ENCODE assay signal across 9 mouse cellular contexts in genomic region chr11:80711336-80711735, GRCm38 (mm10).
DNase-seq lines count a peak whose midpoint lies in the region; ATAC-seq lines count a peak whose summit lies in the region.
"Had no signal": no experiment of that assay in that cellular context is flagged by ENCODE, and none has a peak within 500 bp of the region (broad histone marks: within the 10 kb centered on the region; RNA-seq: fewer than 3 reads in every experiment).

No protein-coding gene starts in this region.

- no peak for ATAC-seq in heart, embryonic 12.5 days (ENCODE audit: insufficient number of reproducible peaks, low FRiP score)
- peak; percentile 71 for ATAC-seq in megakaryocyte, adult 5-6 weeks (ENCODE audit: poor library complexity, severe bottlenecking)

- H3K4me2 ChIP-seq in heart, embryonic 12.5 days, result no peak overlapping the region
- H3K4me2 ChIP-seq: embryonic facial prominence, embryonic 13.5 days had no signal

- H3K9ac ChIP-seq in heart, embryonic 12.5 days, result no peak overlapping the region
- H3K9ac ChIP-seq: embryonic facial prominence, embryonic 13.5 days had no signal

- no peaks in the 10 kb centered on the region for H3K27me3 ChIP-seq in heart, embryonic 12.5 days (replicated peaks)
- H3K27me3 ChIP-seq in forebrain, embryonic 10.5 days (ENCODE audit: poor library complexity, severe bottlenecking), result no peaks in the 10 kb centered on the region
- H3K27me3 ChIP-seq: embryonic facial prominence, embryonic 13.5 days had no signal

- 60% methylated on average over 6 of the region's 6 CpGs for WGBS in heart, embryonic 12.5 days
- WGBS in forebrain, embryonic 10.5 days, result 76% methylated on average over 6 of the region's 6 CpGs

- no peak overlapping the region for H3K27ac ChIP-seq in heart, embryonic 12.5 days (ENCODE audit: poor library complexity, severe bottlenecking)
- H3K27ac ChIP-seq in forebrain, embryonic 10.5 days, result no peak overlapping the region
- H3K27ac ChIP-seq: embryonic facial prominence, embryonic 13.5 days had no signal

- H3K9me3 ChIP-seq in heart, embryonic 12.5 days (replicated peaks), result no peaks in the 10 kb centered on the region
- H3K9me3 ChIP-seq in forebrain, embryonic 10.5 days, result no peaks in the 10 kb centered on the region
- H3K9me3 ChIP-seq: embryonic facial prominence, embryonic 13.5 days had no signal

- H3K4me3 ChIP-seq in heart, embryonic 12.5 days, result no peak overlapping the region
- no peak overlapping the region for H3K4me3 ChIP-seq in forebrain, embryonic 10.5 days
- H3K4me3 ChIP-seq: embryonic facial prominence, embryonic 13.5 days had no signal

- DNase-seq in heart, adult 11 months, result peak; percentile 98
- peak; percentile 33 to 59 for DNase-seq in adrenal gland, adult 18-20 months (ENCODE audit: low spot score in 2 of 2)
- peak; percentile 57 for DNase-seq in heart, postnatal 25 days (ENCODE audit: low spot score)
- no peak for DNase-seq in forebrain, embryonic 10.5 days (ENCODE audit: extremely low spot score, low spot score)
- DNase-seq in right cerebral cortex, postnatal 14 days, result no peak
- DNase-seq in testis, postnatal 10 days (ENCODE audit: low spot score), result no peak

- peaks cover 6% of the 10 kb centered on the region for H3K4me1 ChIP-seq in heart, embryonic 12.5 days (replicated peaks)
- H3K4me1 ChIP-seq in forebrain, embryonic 10.5 days, result no peaks in the 10 kb centered on the region
- H3K4me1 ChIP-seq: embryonic facial prominence, embryonic 13.5 days had no signal

- no peaks in the 10 kb centered on the region for H3K36me3 ChIP-seq in heart, embryonic 12.5 days
- H3K36me3 ChIP-seq in forebrain, embryonic 10.5 days (replicated peaks), result no peaks in the 10 kb centered on the region
- H3K36me3 ChIP-seq: embryonic facial prominence, embryonic 13.5 days had no signal

- intact Hi-C loops in heart, postnatal 25 days (cut with DNase I), result no loop called here

Comparison
In these comparisons a context has a peak if more than half of its experiments do, and no peak if none do; other contexts are left out.
1. DNase-seq: peak in heart, adult 11 months (single experiment), adrenal gland, adult 18-20 months (2 of 2) and heart, postnatal 25 days (single experiment); none in forebrain, embryonic 10.5 days (single experiment), right cerebral cortex, postnatal 14 days (single experiment) and testis, postnatal 10 days (single experiment).